Mouse (Mus musculus): Measurements from ENCODE around the gene Gde1. TPM values are rescaled to one million over a fixed set of nuclear protein-coding genes. Genes with fewer than 3 reads are reported as not detected.

Gene Gde1
- polyA plus RNA-seq, 1 experiment, result 174 TPM

DNA sequence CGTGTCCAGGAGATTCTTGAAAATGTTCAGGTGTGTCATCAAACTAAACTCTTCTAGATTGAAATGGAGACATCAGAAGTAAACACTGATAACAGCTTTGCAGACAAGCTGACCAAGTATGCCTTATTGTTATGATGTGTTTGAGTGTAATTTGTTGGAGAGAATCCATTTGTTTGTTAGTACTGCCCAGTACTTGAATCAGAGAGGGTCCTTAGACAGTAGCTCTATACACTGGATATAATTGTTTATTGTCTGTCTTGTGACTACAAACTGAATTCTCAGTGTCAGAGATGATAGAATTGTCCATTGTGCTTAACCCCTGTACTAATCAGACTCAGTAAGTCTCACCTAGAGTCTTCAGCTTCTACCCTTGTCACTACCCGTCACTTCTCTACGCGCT is 12.5 kb upstream of the Gde1 start:
- Histone ChIP-seq H3K4me1 (ENCODE audit: control insufficient read depth, insufficient read depth, insufficient read length, low read length) (peaks cover 3% of the 10 kb centered on the region; the same call in 1 of the 2 replicates), H3K27ac (replicated peaks; ENCODE audit: low read depth, low read length) (no peak overlapping the region), H3K4me3 (ENCODE audit: insufficient read depth, low read depth, low read length) (no peak overlapping the region)

- Histone ChIP-seq H3K27ac (replicated peaks; ENCODE audit: low read depth, low read length) (no peak overlapping the region), H3K4me3 (ENCODE audit: insufficient read depth, low read depth, low read length) (no peak overlapping the region), H3K4me1 (ENCODE audit: control insufficient read depth, insufficient read depth, insufficient read length, low read length) (peaks cover 3% of the 10 kb centered on the region; the same call in 1 of the 2 replicates)
Observed at GRCm38 (mm10) chr7:118714873-118715272, 9.3 kb upstream of the Gde1 start.

GRCm38 (mm10) chr7:118712228-118713173 is 6.9 kb upstream of the Gde1 start, which contains the start of gene Ccp110:
TSS of gene Ccp110 (plus strand) at chr7:118712552.
- H3K4me1 ChIP-seq (ENCODE audit: control insufficient read depth, insufficient read depth, insufficient read length, low read length), result peaks cover 3% of the 10 kb centered on the region; the same call in 1 of the 2 replicates
- H3K27ac ChIP-seq (replicated peaks; ENCODE audit: low read depth, low read length), result no peak within 1 kb of the TSS

DNA sequence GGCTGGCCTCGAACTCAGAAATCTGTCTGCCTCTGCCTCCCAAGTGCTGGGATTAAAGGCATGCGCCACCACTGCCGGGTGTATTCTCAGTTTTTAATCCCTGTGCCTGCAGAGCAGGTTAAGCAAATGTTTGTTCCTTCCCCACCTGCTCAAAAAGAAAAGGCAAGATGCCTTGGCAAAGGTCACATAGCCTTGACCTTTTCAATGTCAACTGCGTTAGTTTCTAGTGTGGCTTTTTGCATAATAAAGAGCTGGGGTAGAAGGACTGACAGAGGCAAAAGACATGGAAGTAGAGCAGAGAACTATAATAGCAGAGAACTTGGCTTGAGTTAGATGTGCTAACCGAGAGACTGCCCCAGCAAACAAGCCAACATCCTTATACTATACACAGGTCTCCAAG is 5.2 kb upstream of the Gde1 start:
- H3K27ac ChIP-seq (replicated peaks; ENCODE audit: low read depth, low read length), result no peak overlapping the region
- H3K4me1 ChIP-seq (ENCODE audit: control insufficient read depth, insufficient read depth, insufficient read length, low read length), result peaks cover 6% of the 10 kb centered on the region; the same call in 1 of the 2 replicates
- no peak overlapping the region for H3K4me3 ChIP-seq (ENCODE audit: insufficient read depth, low read depth, low read length)

More at GRCm38 (mm10) chr7:118712228-118713173, 6.9 kb upstream of the Gde1 start, which contains the start of gene Ccp110:
- peak within 1 kb of the TSS; percentile 73 for H3K4me3 ChIP-seq (ENCODE audit: insufficient read depth, low read depth, low read length)

DNA sequence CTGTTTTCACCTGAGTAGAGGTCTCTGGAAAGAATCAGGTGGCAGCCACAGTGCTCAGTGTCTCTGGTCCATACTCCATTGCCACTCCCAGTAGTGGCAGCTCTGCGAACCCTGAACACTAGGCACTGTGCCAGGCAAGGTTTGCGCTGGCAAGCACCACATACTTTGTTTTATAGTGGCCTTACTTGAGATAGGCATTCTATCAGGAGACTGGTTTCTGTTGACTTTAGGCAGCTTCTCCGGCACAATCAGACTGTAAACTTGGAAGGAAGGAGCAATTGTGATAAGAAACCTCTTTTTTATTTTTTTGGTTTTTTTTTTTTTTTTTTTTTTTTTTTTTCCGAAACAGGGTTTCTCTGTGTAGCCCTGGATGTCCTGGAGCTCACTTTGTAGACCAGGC is 2.4 kb upstream of the Gde1 start:
- no peak overlapping the region for H3K27ac ChIP-seq (replicated peaks; ENCODE audit: low read depth, low read length)
- peaks cover 13% of the 10 kb centered on the region for H3K4me1 ChIP-seq (ENCODE audit: control insufficient read depth, insufficient read depth, insufficient read length, low read length)

DNA sequence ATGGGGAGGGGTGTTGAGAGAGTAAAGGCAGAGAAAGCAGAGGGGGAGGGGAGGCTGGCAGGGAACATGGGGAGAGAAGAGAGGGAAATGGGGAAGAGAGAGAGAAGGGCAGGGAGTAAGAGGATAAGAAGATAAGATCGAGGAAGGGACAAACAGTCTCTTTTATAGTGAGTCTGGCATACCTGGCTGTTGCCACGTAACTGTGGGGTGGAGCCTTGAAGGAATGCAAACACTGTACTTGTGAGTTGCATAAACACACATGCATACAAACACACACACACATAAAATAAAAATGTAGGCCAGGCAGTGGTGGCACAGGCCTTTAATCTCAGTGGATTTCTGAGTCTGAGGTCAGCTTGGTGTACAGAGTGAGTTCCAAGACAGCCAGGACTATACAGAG is 1.6 kb upstream of the Gde1 start:
- Histone ChIP-seq H3K27ac (replicated peaks; ENCODE audit: low read depth, low read length) (no peak overlapping the region), H3K4me3 (ENCODE audit: insufficient read depth, low read depth, low read length) (no peak overlapping the region), H3K4me1 (ENCODE audit: control insufficient read depth, insufficient read depth, insufficient read length, low read length) (peaks cover 14% of the 10 kb centered on the region)

More for the DNA sequence above, 2.4 kb upstream of the Gde1 start:
- H3K4me3 ChIP-seq (ENCODE audit: insufficient read depth, low read depth, low read length), result no peak overlapping the region

DNA sequence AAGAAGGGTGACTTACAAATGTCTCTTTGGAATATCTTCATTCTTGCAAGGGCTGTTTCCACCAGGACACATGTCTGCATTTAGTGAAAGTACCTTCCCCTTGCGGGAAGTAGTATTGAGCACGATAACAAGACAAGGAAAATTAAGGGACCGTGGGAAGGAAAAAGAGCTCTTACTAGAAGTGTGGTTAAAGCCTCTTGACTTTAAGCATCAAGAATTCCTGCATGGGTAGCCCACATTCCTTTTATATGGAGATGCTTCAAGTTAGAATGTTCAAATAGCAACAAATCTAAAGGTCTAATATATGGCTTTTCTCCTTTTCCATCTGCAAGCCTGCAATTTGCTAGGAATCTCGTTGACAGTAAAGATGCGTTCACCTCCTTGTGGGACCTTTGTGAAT is 910 bp upstream of the Gde1 start:
- Histone ChIP-seq H3K4me1 (ENCODE audit: control insufficient read depth, insufficient read depth, insufficient read length, low read length) (peaks cover 16% of the 10 kb centered on the region), H3K27ac (replicated peaks; ENCODE audit: low read depth, low read length) (peak overlapping the region; percentile 93; the same call in 1 of the 2 replicates), H3K4me3 (ENCODE audit: insufficient read depth, low read depth, low read length) (no peak overlapping the region)

- Histone ChIP-seq H3K27ac (replicated peaks; ENCODE audit: low read depth, low read length) (peak overlapping the region; percentile 93), H3K4me3 (ENCODE audit: insufficient read depth, low read depth, low read length) (peak overlapping the region; percentile 85)
Observed at GRCm38 (mm10) chr7:118706051-118706450, 473 bp upstream of the Gde1 start.

DNA sequence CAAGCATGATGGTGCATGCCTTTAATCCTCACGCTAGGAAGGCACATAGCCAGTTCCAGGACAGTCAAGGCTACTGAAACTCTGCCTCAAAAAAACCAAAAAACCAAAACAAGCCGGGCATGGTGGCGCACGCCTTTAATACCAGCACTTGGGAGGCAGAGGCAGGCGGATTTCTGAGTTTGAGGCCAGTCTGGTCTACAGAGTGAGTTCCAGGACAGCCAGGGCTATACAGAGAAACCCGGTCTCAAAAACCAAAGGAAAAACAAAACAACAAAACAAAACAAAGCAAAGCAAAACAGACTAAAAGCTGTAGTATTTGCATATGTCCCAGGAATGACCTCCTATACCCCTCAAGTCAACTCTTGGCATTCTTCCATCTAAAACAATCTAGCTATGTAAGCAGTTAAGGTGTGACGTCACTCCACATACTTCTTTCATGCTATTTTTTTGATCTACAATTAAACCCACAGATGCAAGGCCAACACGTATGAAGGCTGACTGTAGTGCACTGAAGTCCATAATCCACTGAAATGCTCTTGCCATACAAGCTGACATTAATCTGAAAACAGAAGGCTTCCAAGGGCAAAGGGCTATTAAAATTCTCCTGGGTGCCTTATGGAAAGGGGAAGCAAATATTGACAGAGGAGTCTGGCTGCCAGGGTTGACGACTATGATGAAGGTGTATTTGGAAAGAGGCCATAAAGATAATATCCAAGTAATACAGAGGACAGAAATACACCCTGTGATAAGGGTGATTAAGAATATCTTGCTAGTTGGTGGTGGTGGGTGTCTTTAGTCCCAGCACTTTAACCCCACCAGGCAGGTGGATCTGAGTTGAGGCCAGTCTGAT is 1.4 kb downstream of the Gde1 start:
- Histone ChIP-seq H3K27ac (replicated peaks; ENCODE audit: low read depth, low read length) (peak overlapping the region; percentile 55), H3K4me1 (ENCODE audit: control insufficient read depth, insufficient read depth, insufficient read length, low read length) (peaks cover 16% of the 10 kb centered on the region), H3K4me3 (ENCODE audit: insufficient read depth, low read depth, low read length) (peak overlapping the region; percentile 85)

More at GRCm38 (mm10) chr7:118706051-118706450, 473 bp upstream of the Gde1 start:
- H3K4me1 ChIP-seq (ENCODE audit: control insufficient read depth, insufficient read depth, insufficient read length, low read length), result peaks cover 16% of the 10 kb centered on the region

GRCm38 (mm10) chr7:118703144-118703561 is 2.4 kb downstream of the Gde1 start:
- Histone ChIP-seq H3K27ac (replicated peaks; ENCODE audit: low read depth, low read length) (peak overlapping the region; percentile 54), H3K4me3 (ENCODE audit: insufficient read depth, low read depth, low read length) (no peak overlapping the region), H3K4me1 (ENCODE audit: control insufficient read depth, insufficient read depth, insufficient read length, low read length) (peaks cover 16% of the 10 kb centered on the region)

GRCm38 (mm10) chr7:118698882-118699281 is 6.7 kb downstream of the Gde1 start:
- no peak overlapping the region for H3K27ac ChIP-seq (replicated peaks; ENCODE audit: low read depth, low read length)
- H3K4me3 ChIP-seq (ENCODE audit: insufficient read depth, low read depth, low read length), result no peak overlapping the region

GRCm38 (mm10) chr7:118697168-118697567 is 8.4 kb downstream of the Gde1 start:
- Histone ChIP-seq H3K4me1 (ENCODE audit: control insufficient read depth, insufficient read depth, insufficient read length, low read length) (peaks cover 3% of the 10 kb centered on the region), H3K27ac (replicated peaks; ENCODE audit: low read depth, low read length) (no peak overlapping the region)

More at GRCm38 (mm10) chr7:118698882-118699281, 6.7 kb downstream of the Gde1 start:
- H3K4me1 ChIP-seq (ENCODE audit: control insufficient read depth, insufficient read depth, insufficient read length, low read length), result peaks cover 12% of the 10 kb centered on the region

GRCm38 (mm10) chr7:118696146-118696545 is 9.4 kb downstream of the Gde1 start:
- H3K4me3 ChIP-seq (ENCODE audit: insufficient read depth, low read depth, low read length), result no peak overlapping the region
- H3K27ac ChIP-seq (replicated peaks; ENCODE audit: low read depth, low read length), result no peak overlapping the region

More at GRCm38 (mm10) chr7:118697168-118697567, 8.4 kb downstream of the Gde1 start:
- no peak overlapping the region for H3K4me3 ChIP-seq (ENCODE audit: insufficient read depth, low read depth, low read length)

GRCm38 (mm10) chr7:118691287-118691686 is 14.3 kb downstream of the Gde1 start:
- Histone ChIP-seq H3K4me1 (ENCODE audit: control insufficient read depth, insufficient read depth, insufficient read length, low read length) (no peaks in the 10 kb centered on the region), H3K4me3 (ENCODE audit: insufficient read depth, low read depth, low read length) (no peak overlapping the region), H3K27ac (replicated peaks; ENCODE audit: low read depth, low read length) (no peak overlapping the region)

More at GRCm38 (mm10) chr7:118696146-118696545, 9.4 kb downstream of the Gde1 start:
- no peaks in the 10 kb centered on the region; the same call in 1 of the 2 replicates for H3K4me1 ChIP-seq (ENCODE audit: control insufficient read depth, insufficient read depth, insufficient read length, low read length)

DNA sequence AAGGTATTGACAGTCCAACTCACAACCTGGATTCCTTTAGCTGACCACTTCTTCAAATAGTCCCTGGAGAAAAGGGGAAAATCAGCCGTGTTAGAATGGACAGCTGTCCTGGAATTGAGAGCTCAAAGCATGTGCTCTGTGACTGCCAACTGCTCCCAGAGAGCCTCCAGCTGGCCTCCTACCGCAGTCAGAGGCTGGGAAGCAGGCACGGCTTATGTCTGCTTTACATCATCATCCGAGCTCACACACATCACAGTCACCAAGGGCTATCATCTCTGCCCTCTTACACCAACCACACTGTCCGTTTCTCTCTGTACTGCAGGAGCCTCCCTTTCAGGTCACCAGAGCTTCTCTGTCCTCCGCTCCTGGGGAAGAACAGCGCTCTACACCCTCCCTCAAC is 16.5 kb downstream of the Gde1 start:
- Histone ChIP-seq H3K27ac (replicated peaks; ENCODE audit: low read depth, low read length) (no peak overlapping the region), H3K4me1 (ENCODE audit: control insufficient read depth, insufficient read depth, insufficient read length, low read length) (no peaks in the 10 kb centered on the region), H3K4me3 (ENCODE audit: insufficient read depth, low read depth, low read length) (no peak overlapping the region)

Data from brown adipose tissue, adult 24 weeks (tissue).